Mouse (Mus musculus) limb, embryonic 13.5 days (tissue): ENCODE data around the gene Hap1. TPM values are rescaled to one million over a fixed set of nuclear protein-coding genes. Genes with fewer than 3 reads are reported as not detected.

Experiments
- ATAC-seq: fragments of 200-750 bp; cut with Nextera tagmentation; 2 replicates; pipeline ENCODE4 v1.8.0; 2017; ENCODE audit warnings: low read depth, moderate number of reproducible peaks, moderate TSS enrichment; ENCODE audit not compliant: low FRiP score
- H3K27ac ChIP-seq: fragments of 300-500 bp; sonication (generic); 2 replicates; pipeline ENCODE4 v1.5.1; 2015; ENCODE audit warnings: inconsistent platforms, mild to moderate bottlenecking, moderate library complexity
- H3K27me3 ChIP-seq: fragments of 300-500 bp; sonication (generic); 2 replicates; pipeline ENCODE4 v1.6.1; 2015; ENCODE audit warnings: mild to moderate bottlenecking, inconsistent platforms
- H3K36me3 ChIP-seq: fragments of 300-500 bp; sonication (generic); 2 replicates; pipeline ENCODE4 v1.6.1; 2015; ENCODE audit warnings: inconsistent platforms, mild to moderate bottlenecking, moderate library complexity
- H3K4me1 ChIP-seq: fragments of 300-500 bp; sonication (generic); 2 replicates; pipeline ENCODE4 v1.6.1; 2015; ENCODE audit warnings: inconsistent platforms
- H3K4me2 ChIP-seq: fragments of 300-500 bp; sonication (generic); replicated peaks from 2 replicates; pipeline ENCODE4 v1.6.1; 2015; ENCODE audit warnings: inconsistent platforms, mild to moderate bottlenecking, moderate library complexity
- H3K4me3 ChIP-seq: fragments of 300-500 bp; sonication (generic); 2 replicates; pipeline ENCODE4 v1.5.1; 2015; ENCODE audit warnings: moderate library complexity, mild to moderate bottlenecking, inconsistent platforms
- H3K9ac ChIP-seq: fragments of 300-500 bp; sonication (generic); 2 replicates; pipeline ENCODE4 v1.6.1; 2015; ENCODE audit warnings: mild to moderate bottlenecking, inconsistent platforms
- H3K9me3 ChIP-seq: fragments of 300-500 bp; sonication (generic); 2 replicates; pipeline ENCODE4 v1.6.1; 2016; ENCODE audit warnings: inconsistent platforms
- WGBS: fragments of 180-500 bp; shearing (Covaris S2); methylation state at CpG from one replicate; pipeline ENCODE4 v1.1.7; 2015; 5-methylcytosine and 5-hydroxymethylcytosine counted together
- polyA plus RNA-seq: library from polyadenylated mRNA; unstranded; fragments of >200 nt; fragmentation: Nextera tagmentation; extraction: Ambion mirVana; gene quantifications from 2 replicates; pipeline ENCODE4 v1.2.1, GENCODE M21; 2015

The Hap1 gene
- polyA plus RNA-seq, 1 experiment from 2014 or later: 3.2 TPM

DNA sequence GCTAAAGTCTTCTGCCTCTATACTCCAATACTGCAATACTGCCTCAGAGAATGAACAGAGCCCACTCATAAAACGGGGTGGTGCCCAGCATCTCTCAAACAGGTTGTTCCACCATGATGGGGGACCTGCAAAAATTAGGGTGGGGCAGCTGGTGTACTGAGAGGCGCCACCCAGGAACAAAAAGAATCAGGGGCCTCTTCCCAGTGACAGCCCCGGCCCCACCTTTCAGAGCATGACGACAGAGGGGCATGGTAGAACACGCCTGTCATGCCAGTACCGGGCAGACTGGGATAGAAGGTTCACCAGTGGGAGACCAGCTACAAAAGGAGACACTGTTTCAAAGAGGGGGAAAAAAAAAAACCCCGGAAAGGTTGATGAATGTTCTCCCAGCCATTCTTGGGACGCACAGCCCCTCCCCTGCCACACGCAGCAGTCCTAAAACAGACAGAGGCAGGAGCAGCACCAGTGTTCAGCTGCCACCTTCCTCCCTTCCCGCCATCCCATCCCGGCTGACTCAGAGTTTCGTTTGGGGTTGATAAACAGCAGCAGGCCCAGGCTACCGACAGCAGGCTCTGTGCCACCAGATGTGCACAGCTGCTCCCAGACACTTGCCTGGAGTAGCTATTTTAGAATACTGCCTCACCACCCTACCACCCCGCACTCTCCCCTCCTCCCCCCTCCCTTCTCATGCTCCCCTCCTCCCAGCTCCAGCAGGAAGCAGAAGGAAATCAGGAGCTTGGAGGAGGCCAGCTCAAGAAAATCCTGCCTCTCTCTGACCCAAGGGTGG is 31.9 kb upstream of the Hap1 start:
- WGBS: 30% methylated on average over 14 of the region's 14 CpGs
- peak overlapping the region; percentile 49 for H3K27ac ChIP-seq
- H3K9ac ChIP-seq: peak overlapping the region; percentile 39; the same call in 1 of the 2 replicates
- H3K4me3 ChIP-seq: no peak overlapping the region
- H3K36me3 ChIP-seq: peaks cover 31% of the 10 kb centered on the region
- no peaks in the 10 kb centered on the region for H3K27me3 ChIP-seq
- H3K4me1 ChIP-seq: peaks cover 26% of the 10 kb centered on the region
- H3K4me2 ChIP-seq: peak overlapping the region; percentile 38
- ATAC-seq: peak; percentile 71
- no peaks in the 10 kb centered on the region for H3K9me3 ChIP-seq

GRCm38 (mm10) chr11:100387111-100387510 is 31.2 kb upstream of the Hap1 start:
- 87% methylated on average over 6 of the region's 6 CpGs for WGBS
- H3K27me3 ChIP-seq: no peaks in the 10 kb centered on the region
- 0 out of 2 replicates have a peak overlapping the region, but pooled peaks have one; percentile 38 for H3K4me2 ChIP-seq
- H3K9me3 ChIP-seq: no peaks in the 10 kb centered on the region
- H3K4me3 ChIP-seq: no peak overlapping the region
- ATAC-seq: no peak
- peaks cover 26% of the 10 kb centered on the region for H3K4me1 ChIP-seq
- peaks cover 37% of the 10 kb centered on the region for H3K36me3 ChIP-seq
- H3K27ac ChIP-seq: peak overlapping the region; percentile 49; the same call in 1 of the 2 replicates
- no peak overlapping the region for H3K9ac ChIP-seq

DNA sequence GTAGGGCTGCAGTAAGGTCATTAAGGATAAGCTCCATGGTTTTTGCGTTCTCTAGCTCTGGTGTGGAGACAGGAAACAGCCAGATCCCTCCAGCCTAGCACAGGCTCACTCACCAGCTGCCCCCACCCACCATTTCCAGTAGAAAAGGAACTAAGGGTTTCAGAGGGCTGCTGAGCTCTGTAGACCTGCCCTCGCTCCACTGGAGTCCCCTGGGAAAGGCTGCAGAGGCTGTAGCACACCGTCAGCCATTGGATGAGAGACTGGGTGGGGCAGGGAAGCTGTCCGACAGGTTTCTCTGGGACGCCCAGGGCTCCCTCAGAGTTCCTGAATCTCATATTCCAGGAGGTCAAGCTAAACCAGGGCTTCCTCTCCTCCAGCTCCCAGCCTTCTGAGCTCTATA is 30.7 kb upstream of the Hap1 start:
- Histone ChIP-seq H3K9me3 (no peaks in the 10 kb centered on the region), H3K4me2 (no peak overlapping the region), H3K4me3 (no peak overlapping the region), H3K27me3 (no peaks in the 10 kb centered on the region), H3K4me1 (peaks cover 26% of the 10 kb centered on the region), H3K27ac (peak overlapping the region; percentile 39; the same call in 1 of the 2 replicates), H3K9ac (no peak overlapping the region), H3K36me3 (peaks cover 42% of the 10 kb centered on the region)
- 41% methylated on average over 5 of the region's 5 CpGs for WGBS
- peak; percentile 22; the same call in 1 of the 2 replicates for ATAC-seq

GRCm38 (mm10) chr11:100385016-100385415 is 29.1 kb upstream of the Hap1 start:
- no peaks in the 10 kb centered on the region for H3K27me3 ChIP-seq
- no peak for ATAC-seq
- WGBS: 78% methylated on average over 3 of the region's 3 CpGs
- peaks cover 57% of the 10 kb centered on the region for H3K36me3 ChIP-seq
- no peaks in the 10 kb centered on the region for H3K9me3 ChIP-seq
- H3K4me1 ChIP-seq: peaks cover 19% of the 10 kb centered on the region
- H3K9ac ChIP-seq: no peak overlapping the region
- no peak overlapping the region for H3K4me3 ChIP-seq
- no peak overlapping the region for H3K27ac ChIP-seq
- H3K4me2 ChIP-seq: no peak overlapping the region

DNA sequence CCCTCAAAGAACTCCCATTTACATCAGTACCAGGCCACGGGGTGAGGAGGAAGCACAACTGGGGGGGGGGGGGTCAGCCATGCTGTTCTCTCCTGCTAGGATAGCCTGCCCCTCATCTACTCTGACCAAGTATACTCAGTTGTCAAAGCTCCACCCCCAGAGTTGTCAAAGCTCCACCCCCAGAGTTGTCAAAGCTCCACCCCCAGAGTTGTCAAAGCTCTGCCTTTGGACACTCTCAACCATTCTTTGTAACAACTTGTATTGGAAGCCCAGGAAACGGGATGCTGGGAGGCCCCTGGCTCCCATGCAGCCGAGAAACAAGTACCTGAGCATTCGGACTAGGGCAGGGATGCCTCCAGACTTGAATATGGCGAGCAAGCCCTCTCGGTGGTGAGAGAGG is 26.8 kb upstream of the Hap1 start:
- WGBS: 74% methylated on average over 6 of the region's 6 CpGs
- no peak overlapping the region for H3K27ac ChIP-seq
- no peak overlapping the region for H3K9ac ChIP-seq
- no peaks in the 10 kb centered on the region for H3K9me3 ChIP-seq
- H3K4me1 ChIP-seq: peaks cover 7% of the 10 kb centered on the region
- H3K4me2 ChIP-seq: no peak overlapping the region
- no peak for ATAC-seq
- H3K36me3 ChIP-seq: peaks cover 76% of the 10 kb centered on the region
- H3K4me3 ChIP-seq: no peak overlapping the region
- H3K27me3 ChIP-seq: no peaks in the 10 kb centered on the region

GRCm38 (mm10) chr11:100379311-100379710 is 23.4 kb upstream of the Hap1 start:
- H3K27ac ChIP-seq: no peak overlapping the region
- no peak overlapping the region for H3K4me2 ChIP-seq
- no peak overlapping the region for H3K4me3 ChIP-seq
- 84% methylated on average over 4 of the region's 4 CpGs for WGBS
- no peak for ATAC-seq
- peaks cover 88% of the 10 kb centered on the region for H3K36me3 ChIP-seq
- H3K9me3 ChIP-seq: no peaks in the 10 kb centered on the region
- H3K27me3 ChIP-seq: no peaks in the 10 kb centered on the region
- no peak overlapping the region for H3K9ac ChIP-seq
- no peaks in the 10 kb centered on the region for H3K4me1 ChIP-seq

- H3K36me3 ChIP-seq: peaks cover 89% of the 10 kb centered on the region
- no peak overlapping the region for H3K27ac ChIP-seq
- no peaks in the 10 kb centered on the region for H3K9me3 ChIP-seq
Measured at GRCm38 (mm10) chr11:100378446-100378845, 22.5 kb upstream of the Hap1 start.

DNA sequence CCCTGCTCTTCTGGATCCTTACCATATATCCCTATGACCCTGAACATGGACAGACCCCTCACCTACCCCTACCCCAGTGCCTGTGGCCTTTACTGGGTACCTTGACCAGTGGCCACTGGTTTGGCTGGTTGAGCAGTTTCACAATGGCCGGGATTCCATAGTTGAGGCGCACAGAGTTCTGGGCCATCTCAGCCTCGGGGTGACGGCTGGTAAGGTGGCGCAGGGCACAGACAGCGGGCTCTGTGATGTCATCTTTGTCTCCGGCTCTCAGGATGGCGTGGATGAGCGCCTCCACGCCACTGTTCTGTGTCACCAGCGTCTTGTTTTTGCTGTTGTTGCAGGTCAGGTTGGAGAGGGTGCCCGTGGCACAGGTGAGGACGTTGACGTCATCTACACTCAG is 22.1 kb upstream of the Hap1 start:
- Histone ChIP-seq H3K4me1 (no peaks in the 10 kb centered on the region), H3K9ac (no peak overlapping the region), H3K36me3 (peaks cover 88% of the 10 kb centered on the region), H3K9me3 (no peaks in the 10 kb centered on the region), H3K4me2 (no peak overlapping the region), H3K27ac (no peak overlapping the region), H3K27me3 (no peaks in the 10 kb centered on the region), H3K4me3 (no peak overlapping the region)
- ATAC-seq: no peak
- WGBS: 94% methylated on average over 14 of the region's 14 CpGs

More at GRCm38 (mm10) chr11:100378446-100378845, 22.5 kb upstream of the Hap1 start:
- ATAC-seq: no peak
- Histone ChIP-seq H3K4me2 (no peak overlapping the region), H3K27me3 (no peaks in the 10 kb centered on the region), H3K9ac (no peak overlapping the region), H3K4me3 (no peak overlapping the region), H3K4me1 (no peaks in the 10 kb centered on the region)
- 92% methylated on average over 5 of the region's 5 CpGs for WGBS

DNA sequence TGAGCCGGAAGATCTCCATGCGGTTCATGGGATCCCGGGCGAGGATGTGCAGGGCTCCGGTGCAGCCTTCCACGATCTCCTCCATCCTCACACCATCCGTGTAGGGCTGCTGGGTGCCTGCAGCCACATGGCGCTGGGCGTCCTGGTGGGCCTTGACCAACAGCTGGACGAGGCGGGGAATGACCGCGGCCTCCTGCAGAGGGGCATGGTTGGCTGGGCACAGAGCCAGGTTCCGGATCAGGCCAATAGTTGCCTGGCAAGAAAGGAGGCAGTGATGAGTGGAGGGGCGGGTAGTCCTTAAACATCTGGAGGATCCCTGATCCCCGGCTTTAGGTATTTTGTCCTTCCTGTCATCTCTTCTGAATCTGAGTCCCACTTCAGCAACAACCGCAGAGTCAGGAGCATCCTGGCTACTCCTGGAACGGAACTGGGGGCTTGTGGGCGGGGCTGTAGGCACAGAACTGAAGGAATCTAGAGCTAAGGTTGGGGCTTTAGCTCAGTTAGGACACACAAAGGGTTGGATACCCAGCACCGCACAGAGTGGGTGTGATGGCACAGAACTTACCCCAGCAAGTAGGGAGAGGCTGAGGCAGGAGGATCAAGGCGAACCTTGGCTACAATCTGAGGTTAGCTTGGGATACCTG is 20.9 kb upstream of the Hap1 start:
- no peak overlapping the region for H3K4me3 ChIP-seq
- WGBS: 90% methylated on average over 21 of the region's 21 CpGs
- no peaks in the 10 kb centered on the region for H3K27me3 ChIP-seq
- H3K9ac ChIP-seq: no peak overlapping the region
- no peaks in the 10 kb centered on the region for H3K9me3 ChIP-seq
- no peak overlapping the region for H3K4me2 ChIP-seq
- no peak for ATAC-seq
- peaks cover 88% of the 10 kb centered on the region for H3K36me3 ChIP-seq
- no peaks in the 10 kb centered on the region for H3K4me1 ChIP-seq
- H3K27ac ChIP-seq: no peak overlapping the region

- no peak overlapping the region for H3K27ac ChIP-seq
- 78% methylated on average over 4 of the region's 4 CpGs for WGBS
- H3K9ac ChIP-seq: no peak overlapping the region
- H3K9me3 ChIP-seq: no peaks in the 10 kb centered on the region
- ATAC-seq: no peak
- H3K36me3 ChIP-seq: peaks cover 83% of the 10 kb centered on the region
- no peak overlapping the region for H3K4me3 ChIP-seq
- H3K27me3 ChIP-seq: no peaks in the 10 kb centered on the region
- H3K4me2 ChIP-seq: no peak overlapping the region
- H3K4me1 ChIP-seq: no peaks in the 10 kb centered on the region
Measured at GRCm38 (mm10) chr11:100376005-100376404, 20.1 kb upstream of the Hap1 start.

- no peak overlapping the region for H3K4me3 ChIP-seq
- no peaks in the 10 kb centered on the region for H3K4me1 ChIP-seq
- H3K4me2 ChIP-seq: no peak overlapping the region
- H3K9ac ChIP-seq: no peak overlapping the region
- H3K9me3 ChIP-seq: no peaks in the 10 kb centered on the region
- peaks cover 76% of the 10 kb centered on the region for H3K36me3 ChIP-seq
- ATAC-seq: no peak
- no peaks in the 10 kb centered on the region for H3K27me3 ChIP-seq
- H3K27ac ChIP-seq: no peak overlapping the region
- 87% methylated on average over 9 of the region's 9 CpGs for WGBS
Measured at GRCm38 (mm10) chr11:100375127-100375526, 19.2 kb upstream of the Hap1 start.

DNA sequence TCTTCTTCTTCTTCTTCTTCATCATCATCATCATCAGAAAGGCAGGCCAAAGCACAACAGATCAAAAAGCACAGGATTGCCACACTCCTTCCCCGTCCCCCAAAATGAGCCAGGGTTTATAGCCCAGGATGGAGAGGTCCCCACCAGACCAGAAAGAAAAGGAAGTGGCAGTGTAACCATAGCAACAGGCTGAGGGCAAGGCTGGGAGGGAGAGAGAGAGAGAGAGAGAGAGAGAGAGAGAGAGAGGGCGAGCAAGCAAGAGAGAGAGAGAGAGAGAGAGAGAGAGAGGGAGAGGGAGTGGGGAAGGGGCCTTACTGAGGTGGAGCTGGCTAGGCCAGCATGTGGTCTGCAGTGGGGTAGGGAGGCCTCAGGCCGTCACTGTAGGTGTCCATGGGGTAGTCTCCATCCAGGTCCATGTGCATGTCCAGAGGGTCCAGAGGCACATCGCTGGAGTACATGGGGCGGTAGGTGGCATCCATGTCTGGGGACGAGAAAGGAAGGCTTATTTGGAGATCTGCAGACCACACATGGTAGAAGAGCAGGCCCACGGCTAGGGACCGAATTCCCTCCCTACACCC is 16.1 kb upstream of the Hap1 start:
- no peaks in the 10 kb centered on the region for H3K9me3 ChIP-seq
- no peak overlapping the region for H3K4me3 ChIP-seq
- H3K27me3 ChIP-seq: no peaks in the 10 kb centered on the region
- no peak overlapping the region for H3K27ac ChIP-seq
- no peak for ATAC-seq
- H3K4me2 ChIP-seq: no peak overlapping the region
- peaks cover 56% of the 10 kb centered on the region for H3K36me3 ChIP-seq
- H3K4me1 ChIP-seq: no peaks in the 10 kb centered on the region
- 52% methylated on average over 7 of the region's 8 CpGs for WGBS
- H3K9ac ChIP-seq: 0 out of 2 replicates have a peak overlapping the region, but pooled peaks have one; percentile 25
